Mouse (Mus musculus) embryonic facial prominence, embryonic 12.5 days (tissue): ENCODE measurements around the gene Gjc2. TPM values are rescaled to one million over a fixed set of nuclear protein-coding genes. Genes with fewer than 3 reads are reported as not detected.
"Not testable (repeated sequence)": the region's sequence is repeated elsewhere in the genome, so short reads cannot be mapped to it uniquely, and the experiment has no call there.

ENCODE experiments used
- ATAC-seq: fragments of 200-750 bp; cut with Nextera tagmentation; 2 replicates; pipeline ENCODE4 v1.8.0; 2017; ENCODE audit not compliant: insufficient number of reproducible peaks, insufficient read depth, low FRiP score, low TSS enrichment
- H3K27ac ChIP-seq: fragments of 300-500 bp; sonication (generic); 2 replicates; pipeline ENCODE4 v1.5.1; 2016; ENCODE audit warnings: mild to moderate bottlenecking
- H3K27me3 ChIP-seq: fragments of 300-500 bp; sonication (generic); 2 replicates; pipeline ENCODE4 v1.6.1; 2016; ENCODE audit warnings: mild to moderate bottlenecking, moderate library complexity
- H3K36me3 ChIP-seq: fragments of 300-500 bp; sonication (generic); 2 replicates; pipeline ENCODE4 v1.6.1; 2016; ENCODE audit warnings: mild to moderate bottlenecking
- H3K4me1 ChIP-seq: fragments of 300-500 bp; sonication (generic); 2 replicates; pipeline ENCODE4 v1.6.1; 2016
- H3K4me2 ChIP-seq: fragments of 300-500 bp; sonication (generic); replicated peaks from 2 replicates; pipeline ENCODE4 v1.6.1; 2016; ENCODE audit warnings: mild to moderate bottlenecking, moderate library complexity
- H3K4me3 ChIP-seq: fragments of 300-500 bp; sonication (generic); 2 replicates; pipeline ENCODE4 v1.5.1; 2016; ENCODE audit warnings: mild to moderate bottlenecking
- H3K9ac ChIP-seq: fragments of 300-500 bp; sonication (generic); 2 replicates; pipeline ENCODE4 v1.6.1; 2016; ENCODE audit warnings: mild to moderate bottlenecking, moderate library complexity
- H3K9me3 ChIP-seq: fragments of 300-500 bp; sonication (generic); 2 replicates; pipeline ENCODE4 v1.6.1; 2016; ENCODE audit warnings: mild to moderate bottlenecking, moderate library complexity
- WGBS: fragments of 180-500 bp; shearing (Covaris S2); methylation state at CpG from one replicate; pipeline ENCODE4 v1.1.7; 2016; 5-methylcytosine and 5-hydroxymethylcytosine counted together
- polyA plus RNA-seq: library from polyadenylated mRNA; unstranded; fragments of >200 nt; fragmentation: Nextera tagmentation; extraction: Ambion mirVana; gene quantifications from 2 replicates; pipeline ENCODE4 v1.2.1, GENCODE M21; 2016

Gjc2 gene
- polyA plus RNA-seq, 1 experiment from 2014 or later: 1.00 TPM

DNA sequence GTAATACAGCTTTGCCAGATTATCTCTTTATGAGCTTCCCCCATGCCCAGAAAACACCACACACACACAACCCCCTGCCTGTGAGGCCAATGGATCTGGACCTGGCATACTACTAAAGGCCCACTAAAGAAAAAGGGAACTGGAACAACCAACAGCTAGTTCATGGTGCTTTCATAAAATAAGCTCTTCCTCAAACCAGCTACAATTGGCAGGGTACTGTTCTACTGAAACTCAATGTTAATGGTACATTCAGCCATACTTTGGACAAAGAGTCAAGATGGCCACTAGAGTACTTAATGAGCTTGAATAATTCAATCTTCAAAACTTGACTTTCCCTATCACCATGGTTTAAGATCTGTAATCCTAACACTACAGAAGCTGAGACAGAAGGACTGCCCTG, 38.6 kb upstream of the Gjc2 start:
- no peak overlapping the region for H3K4me3 ChIP-seq
- H3K4me2 ChIP-seq: no peak overlapping the region
- H3K4me1 ChIP-seq: peaks cover 34% of the 10 kb centered on the region
- no peak for ATAC-seq
- H3K9me3 ChIP-seq: no peaks in the 10 kb centered on the region
- H3K36me3 ChIP-seq: peaks cover 23% of the 10 kb centered on the region
- H3K27ac ChIP-seq: no peak overlapping the region
- H3K27me3 ChIP-seq: no peaks in the 10 kb centered on the region
- H3K9ac ChIP-seq: no peak overlapping the region

DNA sequence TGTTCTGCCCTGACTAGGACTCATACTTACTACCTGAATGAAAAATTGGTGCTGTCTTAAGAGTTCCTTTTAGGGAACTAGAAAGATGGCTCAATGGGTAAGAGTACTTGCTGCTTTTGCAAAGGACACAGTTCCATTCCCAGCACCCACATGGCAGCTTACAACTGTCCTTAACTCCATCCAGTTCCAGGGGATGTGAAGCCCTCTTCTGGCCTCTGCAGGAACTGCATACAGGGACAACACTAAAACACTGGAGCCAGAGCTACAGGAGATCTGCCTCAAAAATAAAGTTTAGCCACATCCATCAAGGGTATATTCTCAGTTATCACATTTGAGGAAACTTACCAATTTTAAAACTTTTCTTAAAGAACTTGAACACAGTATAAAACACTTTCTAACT, 36.1 kb upstream of the Gjc2 start:
- Histone ChIP-seq H3K4me3 (no peak overlapping the region), H3K4me1 (peaks cover 16% of the 10 kb centered on the region; the same call in 1 of the 2 replicates), H3K27me3 (no peaks in the 10 kb centered on the region), H3K4me2 (no peak overlapping the region), H3K9ac (no peak overlapping the region), H3K27ac (no peak overlapping the region), H3K36me3 (peaks cover 23% of the 10 kb centered on the region), H3K9me3 (no peaks in the 10 kb centered on the region)
- no peak for ATAC-seq

DNA sequence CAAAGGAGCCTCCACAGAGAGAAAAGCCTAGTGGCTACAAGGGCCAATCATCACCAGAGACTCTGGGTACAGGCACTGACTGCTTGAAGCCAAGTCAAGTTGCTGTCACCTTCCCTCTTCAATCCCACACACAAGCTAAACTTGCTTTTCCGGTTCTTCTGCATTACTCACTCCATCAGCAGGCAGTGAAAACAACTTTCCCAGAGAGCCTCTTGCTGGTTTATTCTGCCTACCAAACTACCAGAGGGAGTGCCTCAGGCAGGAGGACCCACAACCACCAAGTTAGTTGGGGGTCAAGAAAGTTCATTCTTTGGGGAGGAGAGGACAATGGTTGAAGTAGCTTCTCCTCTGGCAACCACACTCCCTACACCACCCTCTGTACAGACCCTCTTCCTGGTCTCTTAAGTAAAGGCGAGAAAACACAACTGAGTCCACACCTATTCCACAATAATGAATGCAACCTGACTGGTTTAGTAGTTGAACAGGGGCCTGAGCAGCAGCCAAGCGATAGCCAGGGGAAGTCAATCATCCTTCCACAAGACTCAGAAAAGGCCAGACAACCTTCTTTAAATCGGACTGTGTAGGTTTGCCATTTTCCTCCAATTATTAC, 35.5 kb upstream of the Gjc2 start:
- no peaks in the 10 kb centered on the region for H3K9me3 ChIP-seq
- H3K36me3 ChIP-seq: peaks cover 24% of the 10 kb centered on the region
- no peak overlapping the region for H3K9ac ChIP-seq
- H3K27me3 ChIP-seq: no peaks in the 10 kb centered on the region
- 70% methylated on average over 4 of the region's 4 CpGs for WGBS
- H3K4me3 ChIP-seq: no peak overlapping the region
- no peak overlapping the region for H3K4me2 ChIP-seq
- H3K27ac ChIP-seq: 0 out of 2 replicates have a peak overlapping the region, but pooled peaks have one; percentile 4
- H3K4me1 ChIP-seq: peaks cover 11% of the 10 kb centered on the region; the same call in 1 of the 2 replicates
- no peak for ATAC-seq

DNA sequence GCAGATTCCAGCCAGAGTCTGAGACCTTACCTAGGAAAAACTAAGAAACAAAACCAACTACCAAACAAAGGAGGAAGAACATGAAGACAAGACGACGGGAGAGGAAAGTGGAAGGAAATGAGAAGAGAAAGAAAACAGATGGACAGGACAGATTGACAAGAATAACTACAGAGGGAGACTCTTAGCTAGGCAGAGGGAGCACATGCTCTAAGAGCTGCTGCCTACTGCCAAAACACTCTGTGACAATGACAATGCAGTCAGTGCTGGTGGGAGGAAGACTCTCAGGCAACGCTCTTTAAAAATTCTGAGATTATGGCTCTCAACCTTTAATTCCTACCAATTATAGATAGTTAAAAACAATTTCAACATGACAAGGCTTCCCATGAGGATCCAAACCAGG, 33.9 kb upstream of the Gjc2 start:
- Histone ChIP-seq H3K4me1 (peaks cover 8% of the 10 kb centered on the region; the same call in 1 of the 2 replicates), H3K4me3 (no peak overlapping the region), H3K9ac (no peak overlapping the region), H3K4me2 (no peak overlapping the region), H3K27me3 (no peaks in the 10 kb centered on the region), H3K36me3 (peaks cover 36% of the 10 kb centered on the region), H3K9me3 (no peaks in the 10 kb centered on the region), H3K27ac (no peak overlapping the region)
- 83% methylated on average over 3 of the region's 3 CpGs for WGBS
- no peak for ATAC-seq

DNA sequence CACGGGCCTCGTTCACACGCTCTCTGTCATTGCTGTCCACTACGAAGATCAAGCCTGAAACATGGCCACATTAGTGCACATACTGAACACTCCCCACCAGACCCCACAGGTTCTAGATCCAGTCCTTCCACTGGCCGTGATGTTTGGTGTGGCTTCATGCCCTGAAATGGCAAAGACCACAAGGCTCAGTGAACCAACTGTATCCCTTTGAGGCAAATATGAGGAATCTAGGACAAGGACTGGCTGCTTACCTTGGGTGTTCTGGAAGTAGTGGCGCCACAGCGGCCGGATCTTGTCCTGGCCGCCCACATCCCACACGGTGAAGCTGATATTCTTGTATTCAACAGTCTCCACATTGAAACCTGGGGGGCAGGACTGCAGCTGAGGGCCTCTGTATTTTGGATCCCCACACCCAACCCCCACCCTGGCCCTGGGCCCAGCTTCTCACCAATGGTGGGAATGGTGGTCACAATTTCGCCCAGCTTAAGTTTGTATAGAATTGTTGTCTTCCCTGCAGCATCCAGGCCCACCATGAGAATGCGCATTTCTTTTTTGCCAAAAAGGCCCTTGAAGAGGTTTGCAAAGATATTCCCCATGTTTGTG, 30.0 kb upstream of the Gjc2 start:
- peaks cover 43% of the 10 kb centered on the region for H3K36me3 ChIP-seq
- H3K9ac ChIP-seq: no peak overlapping the region
- 91% methylated on average over 12 of the region's 12 CpGs for WGBS

DNA sequence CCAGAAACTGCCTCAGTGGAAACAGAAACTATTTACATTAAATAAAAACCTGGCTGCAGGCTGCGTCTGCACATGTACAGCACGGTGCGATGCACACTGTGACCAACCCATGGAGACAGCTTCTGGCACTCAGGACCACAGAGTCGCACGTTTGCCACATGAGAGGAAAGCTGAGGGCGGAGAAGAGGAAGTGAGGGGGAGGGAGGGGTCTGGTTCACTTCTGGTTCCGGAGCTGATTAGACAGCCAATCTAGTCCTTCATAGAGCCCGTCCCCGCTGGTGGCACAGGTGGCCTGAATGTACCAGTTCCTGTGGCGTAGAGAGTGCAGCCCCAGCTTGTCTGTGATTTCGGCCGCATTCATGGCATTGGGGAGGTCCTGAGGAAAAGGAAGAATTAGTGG, 29.3 kb upstream of the Gjc2 start:
- H3K4me2 ChIP-seq, H3K9ac ChIP-seq, H3K9me3 ChIP-seq, H3K27ac ChIP-seq, ATAC-seq, H3K27me3 ChIP-seq, H3K4me3 ChIP-seq: not testable (repeated sequence)
- WGBS: 77% methylated on average over 12 of the region's 12 CpGs
- Histone ChIP-seq H3K4me1 (peaks cover 15% of the 10 kb centered on the region), H3K36me3 (peaks cover 39% of the 10 kb centered on the region)

More for the DNA sequence above, 30.0 kb upstream of the Gjc2 start:
- Histone ChIP-seq H3K27me3 (no peaks in the 10 kb centered on the region), H3K27ac (no peak overlapping the region), H3K4me3 (no peak overlapping the region), H3K4me1 (peaks cover 20% of the 10 kb centered on the region), H3K4me2 (no peak overlapping the region), H3K9me3 (no peaks in the 10 kb centered on the region)
- ATAC-seq: no peak

DNA sequence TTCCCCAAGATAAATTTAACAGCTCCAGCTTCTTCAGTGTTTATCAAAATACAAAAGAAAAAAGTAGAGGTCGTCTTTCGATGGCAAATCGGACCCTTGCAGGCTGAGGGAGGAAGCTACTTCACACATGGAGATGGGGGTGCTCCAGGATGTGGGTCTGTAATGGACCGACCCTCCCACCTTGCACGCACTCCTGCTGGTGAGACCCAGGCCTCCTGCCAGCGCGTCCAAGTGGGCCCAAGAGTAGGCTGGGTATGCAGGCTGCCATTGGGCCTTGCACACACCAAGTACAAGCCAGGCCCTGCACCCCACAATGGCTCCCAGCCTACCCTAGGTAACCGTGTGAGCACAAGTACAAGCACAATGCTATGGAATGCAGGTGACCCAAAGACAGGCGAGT, 28.5 kb upstream of the Gjc2 start:
- ATAC-seq, H3K4me3 ChIP-seq, H3K4me2 ChIP-seq, H3K27ac ChIP-seq, H3K9ac ChIP-seq, H3K27me3 ChIP-seq, H3K9me3 ChIP-seq: not testable (repeated sequence)
- 89% methylated on average over 9 of the region's 9 CpGs for WGBS
- H3K4me1 ChIP-seq: peaks cover 15% of the 10 kb centered on the region
- peaks cover 45% of the 10 kb centered on the region for H3K36me3 ChIP-seq

DNA sequence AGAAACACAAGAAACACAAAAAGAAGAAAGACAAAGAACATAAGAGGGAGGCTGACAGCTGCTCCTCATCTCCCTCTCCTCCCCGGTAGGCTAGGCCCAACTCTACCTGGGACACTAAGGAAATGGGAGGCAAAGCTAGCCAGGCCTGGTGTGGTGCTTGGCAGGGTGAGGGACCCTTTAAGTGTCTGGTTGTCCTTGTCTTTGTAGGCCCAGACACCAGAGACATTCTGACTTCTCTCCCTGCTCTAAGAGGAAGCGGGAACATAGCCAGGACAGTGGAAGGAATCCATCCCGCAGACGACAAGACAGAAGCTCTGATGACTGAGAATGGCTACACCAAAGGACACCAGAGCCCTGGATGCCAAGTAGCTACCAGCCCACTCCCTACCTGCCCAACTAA, 27.0 kb upstream of the Gjc2 start:
- WGBS: 92% methylated on average over 4 of the region's 4 CpGs
- H3K4me3 ChIP-seq: no peak overlapping the region
- H3K36me3 ChIP-seq: peaks cover 57% of the 10 kb centered on the region
- peaks cover 15% of the 10 kb centered on the region for H3K4me1 ChIP-seq
- H3K4me2 ChIP-seq: no peak overlapping the region
- ATAC-seq: no peak
- no peaks in the 10 kb centered on the region for H3K27me3 ChIP-seq
- H3K9me3 ChIP-seq: no peaks in the 10 kb centered on the region
- no peak overlapping the region for H3K27ac ChIP-seq
- no peak overlapping the region for H3K9ac ChIP-seq

DNA sequence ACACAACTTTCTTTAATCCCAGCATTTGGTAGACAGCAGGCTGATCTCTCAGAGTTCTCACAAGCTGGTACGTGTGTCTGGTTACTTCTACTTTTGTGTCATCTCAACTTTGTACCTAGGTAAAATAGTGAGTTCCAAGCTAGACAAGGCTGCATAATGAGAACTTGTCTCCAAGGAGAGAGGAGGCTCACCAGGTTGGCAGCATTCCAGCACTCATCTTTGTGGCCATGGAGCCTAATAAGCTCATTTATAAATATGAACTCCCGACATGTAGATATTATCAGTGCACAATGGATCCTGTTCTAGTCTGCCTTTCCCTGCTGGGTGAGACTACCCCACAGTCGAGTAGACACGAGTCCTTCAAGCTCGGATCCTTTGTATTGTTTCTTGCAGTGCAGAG, 26.6 kb upstream of the Gjc2 start:
- no peak overlapping the region for H3K9ac ChIP-seq
- H3K9me3 ChIP-seq: no peaks in the 10 kb centered on the region
- peak overlapping the region; percentile 83 for H3K4me3 ChIP-seq
- peak overlapping the region; percentile 89; the same call in 1 of the 2 replicates for H3K27ac ChIP-seq
- peak overlapping the region; percentile 93; the same call in 1 of the 2 replicates for H3K4me2 ChIP-seq
- peaks cover 15% of the 10 kb centered on the region for H3K4me1 ChIP-seq
- peaks cover 62% of the 10 kb centered on the region for H3K36me3 ChIP-seq
- no peaks in the 10 kb centered on the region for H3K27me3 ChIP-seq
- 78% methylated on average over 5 of the region's 5 CpGs for WGBS
- ATAC-seq: no peak

DNA sequence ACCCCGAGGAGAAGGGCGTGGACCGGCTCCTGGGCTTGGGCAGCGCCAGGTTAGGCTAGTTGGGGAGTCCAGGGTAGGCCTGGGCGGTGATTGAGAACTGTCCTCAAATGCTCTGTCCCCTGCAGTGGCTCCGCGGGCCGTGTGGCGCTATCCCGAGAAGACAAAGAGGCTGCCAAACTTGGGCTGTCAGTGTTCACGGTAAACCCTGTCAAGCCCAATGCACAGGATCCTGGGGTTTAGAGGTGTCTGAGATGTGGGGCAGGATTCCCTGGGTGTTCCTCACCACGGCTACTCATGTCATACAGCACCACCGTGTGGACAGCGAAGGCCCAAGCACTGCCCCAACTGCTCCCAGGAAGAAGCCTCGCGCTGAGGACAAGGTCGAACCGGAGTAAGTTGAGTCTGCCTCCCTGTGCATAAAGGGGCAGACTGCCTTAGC, 26.0 kb upstream of the Gjc2 start:
- no peaks in the 10 kb centered on the region for H3K27me3 ChIP-seq
- peak overlapping the region; percentile 89 for H3K27ac ChIP-seq
- peak overlapping the region; percentile 82 for H3K9ac ChIP-seq
- peak overlapping the region; percentile 83 for H3K4me3 ChIP-seq
- H3K4me1 ChIP-seq: peaks cover 15% of the 10 kb centered on the region
- ATAC-seq: peak; percentile 55; the same call in 1 of the 2 replicates
- WGBS: 12% methylated on average over 18 of the region's 18 CpGs
- no peaks in the 10 kb centered on the region for H3K9me3 ChIP-seq
- H3K36me3 ChIP-seq: peaks cover 67% of the 10 kb centered on the region
- H3K4me2 ChIP-seq: peak overlapping the region; percentile 93

DNA sequence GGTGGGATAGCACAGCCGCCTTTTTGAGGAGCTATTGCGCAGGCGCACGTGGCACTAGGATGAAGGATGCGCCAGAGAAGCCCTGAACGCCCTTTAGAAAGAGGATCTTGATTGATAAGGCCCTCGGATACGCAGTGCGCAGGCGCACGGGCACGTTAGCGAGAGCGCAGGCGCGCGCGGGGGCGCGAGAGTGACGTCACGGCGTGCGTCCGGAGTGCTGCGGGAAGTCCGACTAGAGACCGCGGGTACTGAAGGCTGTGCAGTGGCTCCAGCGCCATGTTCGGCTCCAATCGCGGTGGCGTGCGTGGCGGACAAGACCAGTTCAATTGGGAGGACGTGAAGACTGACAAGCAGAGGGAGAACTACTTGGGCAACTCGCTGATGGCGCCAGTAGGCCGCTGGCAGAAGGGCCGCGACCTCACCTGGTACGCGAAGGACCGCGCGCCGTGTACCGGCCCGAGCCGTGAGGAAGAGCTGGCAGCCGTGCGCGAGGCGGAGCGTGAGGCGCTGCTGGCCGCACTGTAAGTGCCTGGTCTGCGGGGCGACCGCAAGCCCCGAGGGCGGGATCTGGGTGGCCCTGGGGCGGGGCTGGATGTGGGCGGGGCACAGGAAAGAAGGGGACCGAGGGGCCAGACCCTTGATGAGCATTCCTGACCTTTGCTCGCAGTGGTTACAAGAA, 25.3 kb upstream of the Gjc2 start, which contains the start of gene 2310033P09Rik:
Gene 2310033P09Rik (plus strand): TSS at position 169 of the 679 bp plus-strand sequence.
- no peaks in the 10 kb centered on the region for H3K9me3 ChIP-seq
- peaks cover 65% of the 10 kb centered on the region for H3K36me3 ChIP-seq
- WGBS: under 1% methylated on average over 67 of the region's 67 CpGs
- H3K4me2 ChIP-seq: peak within 1 kb of the TSS; percentile 93
- ATAC-seq: peak; percentile 68
- peak within 1 kb of the TSS; percentile 83 for H3K4me3 ChIP-seq
- H3K9ac ChIP-seq: peak within 1 kb of the TSS; percentile 82
- no peaks in the 10 kb centered on the region for H3K27me3 ChIP-seq
- H3K27ac ChIP-seq: peak within 1 kb of the TSS; percentile 89
- H3K4me1 ChIP-seq: peaks cover 15% of the 10 kb centered on the region
